Mouse (Mus musculus) R1 (cell line): Measurements from ENCODE around the gene Plac1.
A peak's percentile ranks its signal among the peaks of the same experiment; 100 is the strongest.
"Not testable (repeated sequence)": the region's sequence is repeated elsewhere in the genome, so short reads cannot be mapped to it uniquely, and the experiment has no call there.

Experiments
- DNase-seq: peaks from one replicate; pipeline ENCODE4 v3.0.0-alpha.2; 2018; ENCODE audit warnings: low read depth, low spot score

Gene Plac1

DNA sequence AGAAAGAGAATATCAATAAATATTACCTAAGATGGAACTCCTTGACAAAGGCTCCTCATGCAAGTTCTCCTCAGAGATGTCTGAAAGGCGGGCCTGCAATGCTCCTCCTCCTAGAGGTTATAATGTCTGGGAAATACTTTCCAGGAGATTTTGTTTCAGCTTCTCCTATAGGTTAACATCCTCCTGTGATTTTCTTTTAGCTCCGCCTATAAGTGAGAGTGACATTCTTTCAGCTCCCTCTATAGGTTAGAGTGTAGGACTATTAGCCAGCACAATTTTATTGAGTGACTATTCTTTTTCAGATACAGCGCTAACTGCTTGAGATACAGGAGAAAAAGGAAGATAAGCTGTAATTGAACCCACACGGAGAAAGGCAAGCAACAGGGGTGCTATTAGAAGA lies at the start of gene Plac1:
Gene Plac1 (minus strand): TSS at position 101 of the 400 bp plus-strand sequence.
- peak; percentile 16 for DNase-seq

GRCm38 (mm10) chrX:53287924-53288323 lies 48.0 kb upstream of the Plac1 start:
- no peak for DNase-seq

- no peak for DNase-seq
Measured at GRCm38 (mm10) chrX:53273124-53273523, 33.2 kb upstream of the Plac1 start, which contains the start of gene Fam122c. Gene Fam122c, plus strand, starts transcription at chrX:53273424.

DNA sequence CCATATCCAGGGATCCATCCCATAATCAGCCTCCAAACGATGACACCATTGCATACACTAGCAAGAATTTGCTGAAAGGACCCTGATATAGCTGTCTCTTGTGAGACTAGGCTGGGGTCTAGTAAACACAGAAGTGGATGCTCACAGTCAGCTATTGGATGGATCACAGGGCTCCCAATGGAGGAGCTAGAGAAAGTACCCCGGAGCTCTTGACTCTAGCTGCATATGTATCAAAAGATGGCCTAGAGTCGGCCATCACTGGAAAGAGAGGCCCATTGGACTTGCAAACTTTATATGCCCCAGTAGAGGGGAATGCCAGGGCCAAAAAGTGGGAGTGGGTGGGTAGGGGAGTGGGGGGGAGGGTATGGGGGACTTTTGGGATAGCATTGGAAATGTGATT lies 31.7 kb upstream of the Plac1 start:
- DNase-seq = not testable (repeated sequence)

DNA sequence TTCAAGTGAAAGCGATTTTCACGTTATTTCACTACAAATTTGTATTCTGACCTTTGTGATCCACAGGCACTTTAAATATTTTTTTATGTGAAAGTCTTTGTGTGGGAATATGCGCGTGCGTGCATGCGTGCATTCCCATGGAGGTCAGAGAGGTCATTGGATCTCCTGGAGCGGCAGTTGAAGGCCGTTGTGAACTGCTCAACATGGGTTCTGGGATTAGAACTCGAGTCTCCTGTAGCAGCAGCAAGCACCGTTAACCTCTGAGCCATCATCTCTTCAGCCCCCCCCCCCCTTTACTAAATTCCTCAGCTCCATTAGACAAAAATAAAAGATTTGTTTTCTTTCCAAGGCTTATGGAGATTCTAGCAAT lies 30.1 kb upstream of the Plac1 start:
- no peak for DNase-seq

- peak; percentile 91 for DNase-seq
Measured at GRCm38 (mm10) chrX:53269289-53270062, 29.6 kb upstream of the Plac1 start, which contains the start of gene Fam122b. Gene Fam122b, minus strand, starts transcription at chrX:53269805.

- peak; percentile 81 for DNase-seq
Measured at GRCm38 (mm10) chrX:53268856-53269255, 28.9 kb upstream of the Plac1 start.

DNA sequence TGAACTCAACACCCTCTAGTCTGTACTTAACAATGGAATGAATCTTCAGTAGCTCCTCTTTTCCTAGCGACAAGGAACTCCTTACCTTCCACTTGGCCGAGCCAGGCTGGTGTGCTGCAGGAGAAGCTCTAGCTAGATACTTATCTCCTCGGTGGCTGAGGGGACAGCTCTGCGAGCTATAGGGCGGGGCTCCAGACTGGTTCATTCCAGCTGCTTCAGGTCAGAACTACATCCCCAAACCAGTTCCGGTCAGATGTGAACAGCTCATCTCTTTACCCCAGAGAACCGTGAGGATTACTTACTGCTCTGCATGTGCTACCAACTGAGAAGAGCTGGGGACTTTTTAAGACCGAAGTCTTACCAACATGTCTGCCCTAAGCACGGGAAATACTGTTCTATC lies 26.3 kb upstream of the Plac1 start:
- peak; percentile 78 for DNase-seq

- no peak for DNase-seq
Measured at GRCm38 (mm10) chrX:53255195-53255594, 15.3 kb upstream of the Plac1 start.

DNA sequence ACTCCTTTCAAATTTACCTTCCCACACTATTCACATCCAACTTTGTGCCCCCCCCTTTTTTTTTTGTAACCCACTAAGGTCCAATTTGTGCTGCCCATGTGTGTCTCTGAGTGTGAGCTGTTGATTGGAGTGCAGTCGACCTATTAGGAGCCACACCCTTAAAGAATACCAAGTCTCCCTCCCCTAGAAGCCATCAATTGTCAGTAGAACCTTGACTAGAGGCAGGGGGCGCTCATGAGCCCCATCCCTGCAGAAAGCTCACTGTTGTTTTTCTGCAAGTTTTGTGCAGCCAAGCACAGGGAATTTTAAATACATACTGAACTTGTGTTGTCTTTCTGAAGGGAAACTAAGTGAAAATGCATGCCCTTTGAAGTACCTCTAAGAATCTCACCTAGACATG lies 1.9 kb downstream of the Plac1 start:
- DNase-seq = peak; percentile 27

DNA sequence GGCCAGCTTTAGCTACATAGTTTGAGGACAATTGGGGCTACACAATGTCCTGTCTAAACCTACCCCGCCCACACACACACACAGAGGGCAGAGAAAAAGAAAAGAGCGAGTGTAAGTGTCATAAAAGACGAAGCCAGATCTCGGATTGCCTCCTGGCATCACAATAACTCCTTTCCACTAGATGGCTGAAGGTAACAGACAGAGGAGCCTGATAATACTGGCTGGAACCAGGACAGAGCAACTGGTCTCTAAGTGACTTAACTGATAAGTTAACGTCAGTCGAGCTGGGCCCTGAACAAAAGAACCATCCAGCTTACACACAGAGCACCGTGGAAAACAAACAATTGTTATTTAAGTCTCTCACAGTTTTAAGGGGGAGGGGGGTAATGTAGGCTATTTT lies 3.5 kb downstream of the Plac1 start:
- DNase-seq = no peak

GRCm38 (mm10) chrX:53233689-53234088 lies 6.2 kb downstream of the Plac1 start:
- DNase-seq = no peak

GRCm38 (mm10) chrX:53231965-53232364 lies 7.9 kb downstream of the Plac1 start:
- no peak for DNase-seq

- DNase-seq = no peak
Measured at GRCm38 (mm10) chrX:53224353-53224944, 15.5 kb downstream of the Plac1 start.

- DNase-seq = no peak
Measured at GRCm38 (mm10) chrX:53220855-53221254, 19.1 kb downstream of the Plac1 start.

GRCm38 (mm10) chrX:53214557-53215229 lies 25.2 kb downstream of the Plac1 start:
- no peak for DNase-seq

DNA sequence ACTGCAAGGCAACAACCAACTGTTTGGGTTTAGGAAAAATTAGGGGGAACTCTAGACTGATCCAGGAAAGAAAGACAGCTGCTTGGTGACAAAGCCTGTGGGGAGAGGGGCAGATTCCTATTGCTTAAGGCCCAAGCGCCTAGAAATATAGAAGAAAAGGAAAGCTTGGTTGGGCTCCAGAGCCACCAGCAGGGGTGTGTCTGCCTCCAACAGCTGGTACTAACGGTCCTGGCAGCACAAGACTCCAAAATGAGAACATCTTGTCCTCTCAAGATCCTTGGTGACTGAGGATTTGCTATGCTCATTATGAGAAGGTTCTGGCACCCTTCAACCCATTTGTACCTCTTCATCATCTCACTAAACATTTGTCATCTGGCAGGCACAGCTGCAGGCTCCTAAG lies 26.1 kb downstream of the Plac1 start:
- no peak for DNase-seq

DNA sequence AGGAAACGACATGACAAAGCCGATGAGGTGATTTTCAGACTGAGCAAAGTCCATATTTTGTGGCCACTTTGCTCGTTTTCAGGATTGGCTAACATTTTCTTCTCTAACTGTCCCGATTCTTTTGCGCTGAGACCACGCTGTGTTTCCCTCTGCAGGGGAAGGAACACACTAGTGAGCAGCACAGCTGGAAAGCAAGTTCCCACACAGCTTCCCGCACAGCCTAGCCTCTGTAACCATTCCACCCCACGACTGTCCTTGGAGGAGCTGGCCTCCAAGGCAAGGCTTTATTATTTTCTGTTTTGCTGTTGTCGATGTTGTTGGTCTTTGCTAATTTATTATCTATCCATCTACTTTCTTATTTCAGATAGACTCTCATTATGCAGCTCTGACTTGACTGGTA lies 27.4 kb downstream of the Plac1 start:
- DNase-seq = no peak

DNA sequence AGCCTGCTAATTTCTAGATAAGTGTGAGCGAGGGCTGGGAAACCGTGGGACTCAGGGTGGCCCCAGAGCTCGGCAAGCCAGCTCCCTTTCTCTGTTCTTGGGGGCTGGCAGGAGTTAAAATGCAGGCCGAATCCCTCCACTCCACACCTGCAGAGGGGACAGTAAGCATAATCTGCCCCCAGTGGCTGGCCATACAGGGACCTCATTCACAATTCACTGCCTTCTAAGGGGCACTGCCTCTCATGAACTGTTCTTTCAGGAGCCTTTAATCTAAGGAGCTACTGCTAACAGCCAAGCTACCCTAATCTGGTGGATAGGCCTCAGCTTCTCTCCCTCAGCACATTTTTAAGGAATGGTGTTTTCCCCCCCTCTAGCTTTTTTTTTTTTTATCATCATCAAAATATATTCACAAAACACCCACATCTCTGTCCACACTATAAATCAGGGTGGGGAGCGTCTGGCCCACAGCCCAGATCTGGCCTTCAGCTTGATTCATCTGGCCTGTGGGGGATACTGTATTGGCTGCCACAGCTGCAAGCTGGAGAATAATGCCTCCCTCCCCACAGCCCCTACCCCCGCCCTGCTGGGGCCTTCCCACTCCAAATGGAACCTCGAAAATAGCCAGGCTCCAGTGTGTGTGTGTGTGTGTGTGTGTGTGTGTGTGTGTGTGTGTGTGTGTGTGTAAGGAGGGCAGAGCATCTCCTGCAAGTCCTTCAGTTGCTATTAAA lies 28.0 kb downstream of the Plac1 start:
- no peak for DNase-seq

- DNase-seq = no peak
Measured at GRCm38 (mm10) chrX:53209431-53209830, 30.5 kb downstream of the Plac1 start.

- no peak for DNase-seq
Measured at GRCm38 (mm10) chrX:53204690-53205311, 35.1 kb downstream of the Plac1 start.

DNA sequence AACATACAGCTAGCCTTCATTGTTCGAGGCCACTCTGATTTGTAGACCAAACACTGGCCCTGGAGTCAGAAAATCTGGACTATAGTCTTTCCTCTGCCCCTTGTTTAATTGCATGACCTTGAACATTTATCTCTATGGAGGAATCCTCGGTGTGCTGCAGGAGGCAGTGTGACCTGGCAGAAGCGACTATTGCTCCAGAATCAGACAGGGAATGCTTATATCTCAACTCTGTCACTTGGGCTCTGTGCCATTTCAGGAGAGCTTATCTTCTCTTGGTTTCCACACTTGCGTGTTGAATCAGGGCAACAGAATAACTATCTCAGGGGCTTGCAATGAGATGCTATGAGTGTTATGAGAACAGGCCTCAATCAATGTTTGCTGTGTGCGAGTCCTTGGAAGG lies 38.3 kb downstream of the Plac1 start:
- no peak for DNase-seq
